Mouse (Mus musculus): ENCODE results near the gene Rfwd3.

DNA sequence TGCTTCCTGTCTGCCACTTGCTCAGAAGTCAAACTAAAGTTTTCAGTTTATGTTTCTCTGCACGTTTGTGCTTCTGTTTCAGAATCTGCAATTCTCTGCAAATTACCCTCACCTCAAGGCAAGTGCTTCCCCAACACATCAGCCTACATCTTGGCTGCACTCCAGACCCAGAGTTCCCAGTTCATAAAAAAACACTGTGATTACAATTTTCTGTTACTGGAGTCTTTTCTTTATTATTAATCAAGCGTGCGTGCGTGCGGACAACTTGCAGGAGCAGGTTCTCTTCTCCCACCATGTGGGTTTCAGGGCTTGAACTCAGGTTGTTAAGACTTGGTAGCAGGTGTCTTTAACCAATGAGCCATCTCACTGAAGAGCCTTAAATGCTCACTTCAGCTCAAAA, 75.9 kb downstream of the Rfwd3 start:
- TF ChIP-seq CTCF (conservative IDR thresholded peaks at IDR 0.05 in 1 of 2, IDR thresholded peaks at IDR 0.05 in 1 of 2; ENCODE audit: low read depth in 2 of 2, low read length in 2 of 2): no peak
- TF ChIP-seq EP300 (IDR thresholded peaks at IDR 0.05; ENCODE audit: low read length): no peak
- TF ChIP-seq MXI1 (IDR thresholded peaks at IDR 0.05; ENCODE audit: low read depth, low read length): no peak
- no peak for TF ChIP-seq USF1 (IDR thresholded peaks at IDR 0.05; ENCODE audit: low read depth, low read length)
- TF ChIP-seq POLR2A (IDR thresholded peaks at IDR 0.05; ENCODE audit: low read depth, low read length): no peak
- no peak for TF ChIP-seq TBP (conservative IDR thresholded peaks at IDR 0.05; ENCODE audit: low read depth, low read length)
- no peak for TF ChIP-seq NELFE (IDR thresholded peaks at IDR 0.05; ENCODE audit: low read depth, low read length)
- no peak for TF ChIP-seq UBTF (IDR thresholded peaks at IDR 0.05; ENCODE audit: low read depth, low read length)
- no peak for TF ChIP-seq ZMIZ1 (IDR thresholded peaks at IDR 0.05; ENCODE audit: low read depth, low read length)
- TF ChIP-seq BHLHE40 (IDR thresholded peaks at IDR 0.05; ENCODE audit: low read depth, low read length): no peak
- TF ChIP-seq HCFC1 (IDR thresholded peaks at IDR 0.05; ENCODE audit: low read depth, low read length): no peak
